Mouse (Mus musculus) CH12F3 (cell line): Measurements from ENCODE around the gene Macrod2.

Source experiments
- in situ Hi-C: fragments of 300-500 bp; cut with MboI; formaldehyde crosslinking; loops from 2 replicates; pipeline ENCODE4 v1.14.3; 2020; ENCODE audit warnings: low sequenced_read_pairs

Gene Macrod2

DNA sequence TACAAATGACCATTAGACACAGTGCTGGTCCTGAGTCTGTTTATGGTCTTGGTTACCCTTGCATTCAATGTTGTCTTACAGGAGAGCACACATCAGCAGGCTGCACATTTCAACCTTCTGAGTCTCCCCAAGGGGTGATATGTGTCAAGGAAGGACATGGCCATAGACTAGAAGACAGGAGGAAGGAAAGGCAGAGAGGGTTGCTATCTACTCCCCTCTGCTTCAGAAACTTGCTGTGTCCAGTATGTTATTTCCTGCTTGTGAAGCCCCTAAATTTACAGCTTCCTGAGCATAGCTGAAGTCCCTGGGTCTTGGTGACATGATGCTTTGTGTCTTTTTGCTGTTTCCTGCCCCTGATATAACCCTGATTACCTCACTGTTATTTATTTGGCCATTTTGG, 799.4 kb downstream of the Macrod2 start:
- in situ Hi-C loops = no loop called here

DNA sequence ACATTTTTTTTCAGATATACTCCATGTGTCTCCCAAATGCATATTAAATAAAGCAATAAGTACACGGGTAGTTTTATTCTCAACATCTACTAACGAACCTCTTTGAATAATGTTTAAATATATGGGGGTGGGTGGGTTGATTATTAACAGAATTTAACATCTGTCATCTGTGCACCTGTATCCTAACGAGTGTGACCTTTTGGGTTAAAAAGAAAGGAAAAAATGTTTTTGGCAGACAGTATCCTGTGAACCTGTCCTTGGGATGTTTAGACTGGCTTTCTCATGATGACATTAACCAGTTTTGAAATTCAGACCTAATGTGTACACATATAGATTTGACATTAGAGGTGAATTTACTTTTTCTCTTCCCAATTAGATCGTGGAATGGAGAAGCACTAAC, 805.4 kb downstream of the Macrod2 start:
- in situ Hi-C loops = no loop called here

DNA sequence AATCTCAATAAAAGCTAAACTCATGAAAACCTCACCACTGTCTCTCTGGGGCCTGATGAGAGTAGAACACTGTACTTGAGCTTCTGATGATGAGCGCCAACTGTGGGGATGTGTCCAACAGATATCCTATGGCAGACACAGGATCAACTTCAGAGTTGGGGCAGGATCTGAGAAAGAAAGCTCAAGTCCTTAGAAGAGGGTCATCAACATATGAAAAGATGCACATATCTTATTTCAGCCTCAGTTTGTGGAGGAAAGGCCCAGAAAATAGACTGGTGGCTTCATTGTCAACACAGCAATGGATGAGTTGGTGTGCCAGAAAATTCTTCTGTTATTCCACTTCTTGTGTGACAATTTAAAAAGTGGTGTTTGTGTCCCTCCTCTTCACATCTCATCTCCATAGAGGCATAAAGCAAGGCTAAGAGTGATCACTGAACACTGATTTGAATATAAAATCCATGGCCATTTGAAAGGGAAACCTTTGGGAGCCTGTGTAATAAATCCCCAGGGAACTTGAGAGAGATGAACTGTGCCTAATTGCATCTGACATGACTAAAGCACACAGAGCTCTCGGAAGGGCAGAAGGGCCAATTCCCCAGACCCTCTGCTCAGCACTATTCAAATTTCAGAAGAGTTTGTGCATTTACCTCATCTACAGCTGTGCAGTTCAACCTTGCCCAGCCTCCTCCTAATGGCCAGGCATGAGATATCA, 806.4 kb downstream of the Macrod2 start:
- in situ Hi-C loops = no loop called here

DNA sequence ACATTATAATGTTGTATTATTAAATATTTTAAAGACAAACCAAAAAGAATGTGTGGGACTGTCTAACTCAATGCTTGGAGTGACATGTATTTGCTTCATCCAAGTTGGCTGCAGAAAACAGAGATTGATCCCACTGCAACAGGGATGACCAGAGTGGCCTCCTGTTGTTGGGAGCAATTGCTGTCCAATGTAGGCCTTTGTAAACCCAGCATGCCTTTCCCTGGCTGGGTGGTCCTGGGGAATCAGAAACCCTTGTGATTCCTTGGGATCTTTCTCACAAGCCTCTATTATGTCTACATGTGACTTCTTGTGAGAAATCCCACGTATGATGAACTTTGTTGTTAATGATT, 806.9 kb downstream of the Macrod2 start:
- in situ Hi-C loops = no loop called here

DNA sequence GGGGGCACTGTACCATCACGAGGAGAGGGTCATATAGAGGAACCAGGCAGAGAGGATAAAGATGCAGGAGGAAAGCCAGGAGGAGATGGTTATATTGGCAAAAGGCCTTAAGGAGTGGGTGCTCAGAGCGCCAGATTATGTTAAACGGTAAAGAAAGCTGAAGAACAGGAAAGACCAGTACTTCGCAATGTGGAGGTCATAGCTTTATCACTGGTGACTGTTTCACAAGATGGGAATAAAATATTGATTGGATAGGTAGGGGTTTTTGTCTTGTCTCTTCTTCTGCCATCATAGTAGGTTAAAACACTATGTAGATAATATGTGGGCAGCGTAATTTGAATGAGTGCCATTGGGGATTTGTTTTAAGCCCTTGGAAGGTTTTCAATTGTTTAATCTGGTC, 816.2 kb downstream of the Macrod2 start:
- in situ Hi-C loops = no loop called here

DNA sequence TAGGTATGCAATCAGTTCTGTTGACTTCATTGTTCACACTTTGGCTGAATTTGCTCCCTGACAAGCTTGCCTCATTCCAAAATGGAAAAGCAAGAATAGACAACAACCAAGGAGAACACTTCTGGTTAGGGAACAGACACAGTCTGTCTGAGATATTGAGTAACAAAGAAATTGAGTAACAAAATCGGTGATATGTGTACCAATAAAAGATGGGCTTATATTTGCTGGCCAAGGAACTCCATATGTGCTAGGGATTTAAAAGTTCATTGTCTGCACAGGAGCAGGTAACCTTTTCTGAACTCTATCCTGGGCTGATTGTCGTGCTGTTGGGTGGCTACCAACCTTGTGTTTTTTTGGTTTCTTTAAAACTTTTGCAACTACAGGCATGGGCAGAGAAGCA, 817.2 kb downstream of the Macrod2 start:
- in situ Hi-C loops = no loop called here

DNA sequence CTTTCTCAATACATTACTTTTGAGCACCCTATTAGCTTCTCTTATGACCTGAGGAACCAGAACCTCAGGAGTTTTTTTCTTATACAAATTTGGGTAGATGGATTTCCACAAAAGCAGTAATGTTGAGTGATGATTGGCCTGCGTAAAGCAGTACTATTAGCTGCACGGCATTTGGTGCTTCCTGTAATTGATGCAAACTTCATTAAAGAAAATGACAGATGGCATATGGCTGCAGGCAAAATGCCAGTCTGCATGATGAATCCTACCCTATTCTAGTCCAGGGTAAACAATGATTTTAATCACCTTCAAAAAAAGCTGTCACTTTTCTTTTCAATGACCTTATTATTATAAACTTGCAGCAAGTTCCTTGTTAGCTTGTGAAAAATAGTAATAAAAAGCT, 822.4 kb downstream of the Macrod2 start:
- in situ Hi-C loops = no loop called here

DNA sequence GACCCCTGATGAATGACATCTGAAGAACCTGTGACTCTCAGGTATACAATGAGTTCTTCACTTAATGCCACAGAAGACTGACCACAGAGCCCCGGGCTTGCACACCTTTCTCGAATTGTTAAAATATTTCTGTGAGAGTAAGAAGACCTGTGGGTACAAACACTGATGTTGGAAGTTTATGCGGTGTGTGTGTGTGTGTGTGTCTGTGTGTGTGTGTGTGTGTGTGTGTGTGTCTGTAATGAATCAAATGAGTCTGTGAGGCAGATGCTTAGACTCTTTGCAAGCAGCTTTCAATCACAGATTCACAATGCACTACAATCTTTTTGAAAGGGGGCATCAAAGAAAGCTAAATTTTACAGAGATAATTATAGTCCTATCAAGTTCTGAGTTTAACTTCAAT, 822.8 kb downstream of the Macrod2 start:
- in situ Hi-C loops = no loop called here

DNA sequence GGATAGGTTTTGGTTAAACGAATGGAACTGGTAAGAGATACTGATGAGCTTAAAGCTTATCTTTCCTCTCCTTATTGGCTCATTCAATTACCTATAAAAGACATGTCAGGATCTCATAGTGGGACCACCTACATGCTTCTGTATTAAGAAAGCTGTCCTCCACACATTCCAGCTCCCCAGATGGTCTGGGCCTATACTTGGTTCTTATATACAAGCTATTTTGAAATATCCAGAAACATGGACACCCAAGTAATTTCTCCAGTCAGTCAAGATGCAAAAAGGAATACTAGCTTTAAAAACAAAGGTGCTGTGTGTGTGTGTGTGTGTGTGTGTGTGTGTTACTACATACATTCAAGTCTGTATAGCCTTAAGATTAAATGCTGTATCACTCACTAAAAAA, 833.7 kb downstream of the Macrod2 start:
- in situ Hi-C loops = no loop called here

DNA sequence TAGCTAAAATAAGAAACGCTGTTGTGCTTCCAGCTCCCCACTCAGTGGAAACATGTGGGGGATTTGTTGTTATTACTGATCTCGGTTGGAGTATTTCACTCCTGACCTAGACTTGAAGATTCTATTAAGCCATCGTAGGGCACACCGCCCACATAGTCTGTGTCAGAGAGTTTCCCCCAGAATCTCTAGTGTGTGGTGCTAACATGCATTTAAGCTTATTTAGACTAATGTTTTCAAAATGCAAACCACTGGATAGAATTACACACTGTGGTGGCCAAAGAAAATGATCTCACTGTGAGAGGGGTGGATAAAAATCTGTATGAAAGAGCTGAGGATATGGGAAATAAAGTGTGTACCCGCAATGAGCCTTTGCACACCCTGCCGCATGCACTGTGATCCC, 834.7 kb downstream of the Macrod2 start:
- in situ Hi-C loops = no loop called here

DNA sequence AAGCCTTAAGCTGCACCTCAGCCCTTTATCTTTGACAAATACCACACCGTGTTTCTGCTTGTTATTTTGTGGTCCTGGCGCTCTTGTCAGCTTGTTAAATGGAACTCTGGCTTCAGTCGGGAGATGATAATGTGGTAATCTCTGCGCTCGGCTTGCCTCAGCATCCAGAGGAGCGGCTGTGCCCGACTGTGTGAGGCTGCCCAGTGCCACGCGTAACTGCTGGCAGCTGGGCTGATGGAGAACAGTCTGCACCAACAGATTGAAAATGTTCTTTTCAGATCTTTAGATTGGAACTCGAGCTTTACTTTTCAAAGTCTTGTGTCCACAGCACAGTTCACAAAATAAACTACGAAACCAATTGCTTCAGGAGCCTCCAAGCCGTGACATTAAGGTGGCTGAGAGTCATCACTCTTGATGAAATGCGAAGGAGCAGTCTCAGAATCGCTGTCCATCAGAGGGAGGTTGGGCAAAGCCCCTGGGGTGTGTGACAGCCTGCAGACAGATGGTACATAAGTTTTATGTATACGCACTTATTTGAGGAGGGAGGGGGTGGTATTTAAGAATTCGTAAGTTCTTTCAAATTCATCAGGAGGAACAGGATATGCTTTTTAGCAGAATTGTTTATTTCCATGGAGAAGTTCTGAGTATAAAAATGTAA, 836.0 kb downstream of the Macrod2 start:
- in situ Hi-C loops = no loop called here

DNA sequence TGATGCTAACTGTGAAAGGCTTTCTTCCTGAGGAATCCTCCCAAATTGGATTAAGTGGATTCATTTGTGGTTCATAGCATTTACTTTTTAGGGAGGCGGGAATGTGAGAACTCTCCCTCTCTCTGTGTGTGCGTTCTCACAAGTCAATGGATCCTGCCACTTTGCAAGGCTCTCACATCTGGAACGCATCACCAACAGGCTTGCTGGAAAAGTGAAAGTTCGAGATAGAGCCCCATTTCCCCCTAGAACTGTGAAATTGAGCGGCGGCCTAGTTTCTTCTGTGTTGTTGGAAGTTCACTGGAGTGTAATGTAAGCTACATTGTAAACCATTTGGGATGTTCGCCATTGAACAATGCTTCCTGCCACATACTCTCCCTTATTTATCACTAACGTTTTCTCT, 839.2 kb downstream of the Macrod2 start:
- in situ Hi-C loops = no loop called here

DNA sequence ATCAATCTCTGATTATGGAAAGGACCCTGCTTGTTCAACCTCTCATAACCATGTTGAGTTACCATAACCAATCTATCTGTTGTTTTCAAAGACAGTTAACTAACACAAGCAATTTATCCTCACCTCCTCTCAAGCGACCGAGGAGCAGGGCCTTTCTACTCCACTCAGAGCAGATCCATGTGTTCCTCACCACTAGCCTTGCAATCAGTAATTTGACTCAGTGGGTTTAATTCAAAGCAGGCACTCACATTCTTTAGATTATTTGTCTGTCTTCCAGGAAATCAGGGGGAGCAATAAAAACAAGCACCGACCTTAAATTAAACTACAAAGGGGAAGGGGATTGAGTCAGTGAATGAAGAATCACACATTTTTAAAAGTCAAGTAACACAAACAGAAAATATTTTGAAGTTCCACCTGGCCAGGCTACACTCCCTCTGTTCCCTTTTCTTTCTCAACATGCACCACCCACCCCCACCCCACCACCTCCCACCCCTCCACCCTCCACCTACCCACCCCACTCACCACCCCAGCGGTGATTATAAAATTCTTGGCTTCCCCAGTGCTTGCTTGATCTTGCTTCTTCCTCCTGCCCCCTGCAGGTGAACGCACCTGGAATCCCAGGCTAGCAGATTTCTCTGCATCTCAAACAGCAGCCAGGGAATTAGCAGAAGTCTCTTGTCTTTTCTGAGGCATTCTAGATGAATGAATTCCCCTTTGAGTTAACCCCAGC, 839.8 kb downstream of the Macrod2 start:
- in situ Hi-C loops = no loop called here

DNA sequence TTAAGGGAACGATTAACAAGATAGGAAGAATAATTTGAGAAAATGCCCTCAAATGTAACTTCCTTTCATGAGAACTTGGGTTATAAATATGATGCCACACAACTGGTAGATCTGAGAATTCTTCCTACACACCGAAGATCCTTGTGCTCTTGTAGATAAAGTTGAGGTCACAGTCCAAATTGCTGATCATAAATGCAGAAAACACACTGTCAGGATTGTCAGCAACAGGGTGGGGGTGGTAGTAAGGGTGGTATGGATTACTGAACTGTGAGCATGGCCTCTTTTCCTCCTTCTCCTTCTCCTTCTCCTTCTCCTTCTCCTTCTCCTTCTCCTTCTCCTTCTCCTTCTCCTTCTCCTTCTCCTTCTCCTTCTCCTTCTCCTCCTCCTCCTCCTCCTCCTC, 852.6 kb downstream of the Macrod2 start:
- in situ Hi-C loops = no loop called here

DNA sequence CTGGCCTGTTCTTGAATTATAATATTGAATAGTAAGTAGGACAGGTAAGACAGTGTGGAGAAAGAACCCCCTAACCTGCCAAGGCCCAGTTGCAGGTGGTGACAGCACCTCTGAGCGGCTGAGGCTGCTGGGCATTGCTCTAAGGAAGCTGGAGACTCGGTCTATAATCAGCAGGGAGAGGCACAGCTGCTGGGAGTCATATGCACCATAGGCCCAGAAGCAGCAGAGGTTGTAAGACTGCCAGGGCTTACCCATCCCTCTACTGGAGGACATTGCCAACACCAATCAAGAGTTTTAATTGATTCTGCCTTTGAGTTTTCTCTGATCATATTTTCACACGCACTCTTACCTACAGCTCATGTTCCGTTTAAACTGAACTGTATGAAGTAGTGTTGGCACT, 869.5 kb downstream of the Macrod2 start:
- in situ Hi-C loops = no loop called here

DNA sequence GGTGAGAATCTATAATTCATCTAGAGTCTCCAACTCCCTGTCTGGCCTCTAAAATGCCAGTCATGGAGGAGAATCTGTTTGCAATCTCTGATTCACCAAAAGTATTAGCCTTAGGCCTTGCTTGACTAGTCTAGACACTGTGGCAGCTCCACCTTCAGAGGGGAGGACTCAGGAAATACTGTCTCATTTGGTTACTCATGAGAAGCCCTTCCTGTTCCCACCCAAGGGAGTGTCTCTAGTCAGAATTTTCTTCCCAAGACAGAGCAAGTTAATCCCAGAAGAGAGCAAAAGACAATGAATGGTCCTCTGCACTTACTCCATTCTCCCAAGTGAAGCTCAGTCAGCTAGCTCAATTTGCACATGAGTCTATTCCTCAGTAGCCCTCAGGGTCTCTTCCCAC, 871.5 kb downstream of the Macrod2 start:
- in situ Hi-C loops = no loop called here

DNA sequence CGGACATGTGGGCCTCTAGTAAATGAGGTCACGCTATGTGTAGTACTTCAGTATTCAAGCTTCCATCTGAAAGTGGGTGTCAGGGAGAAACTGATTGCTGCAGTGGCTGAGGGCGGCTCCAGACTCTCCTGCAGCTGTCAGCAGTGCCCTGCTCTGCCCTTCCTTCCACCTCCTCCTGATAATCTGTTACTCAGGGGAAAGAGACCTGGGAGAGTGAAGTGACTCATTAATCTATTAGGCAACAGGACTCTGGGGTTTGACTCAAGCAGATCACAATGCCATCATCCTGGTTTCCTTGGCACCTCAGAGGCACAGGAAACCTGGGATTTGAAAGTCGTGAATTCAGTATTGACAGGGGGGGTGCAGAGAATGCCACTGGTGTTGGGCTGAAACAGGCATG, 876.4 kb downstream of the Macrod2 start:
- in situ Hi-C loops = no loop called here

DNA sequence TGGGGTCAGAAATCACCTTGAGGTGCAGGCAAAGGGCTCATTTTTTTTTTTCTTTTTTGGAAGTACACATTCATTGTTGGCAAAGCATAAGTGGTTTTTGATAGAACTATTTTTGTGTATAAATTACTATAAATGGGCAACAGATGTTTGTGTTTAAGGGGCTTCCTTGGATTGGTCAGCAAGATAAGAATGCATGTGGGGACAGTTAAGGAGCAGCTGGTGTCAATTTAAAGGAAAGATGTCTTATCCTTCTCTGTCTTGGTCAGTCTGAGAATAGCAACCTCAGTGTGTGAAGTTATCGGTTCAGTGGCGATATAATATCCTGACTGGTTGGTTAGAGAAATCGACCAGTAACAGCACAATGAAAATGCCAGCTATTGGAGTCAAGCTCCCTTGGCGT, 877.9 kb downstream of the Macrod2 start:
- in situ Hi-C loops = no loop called here

DNA sequence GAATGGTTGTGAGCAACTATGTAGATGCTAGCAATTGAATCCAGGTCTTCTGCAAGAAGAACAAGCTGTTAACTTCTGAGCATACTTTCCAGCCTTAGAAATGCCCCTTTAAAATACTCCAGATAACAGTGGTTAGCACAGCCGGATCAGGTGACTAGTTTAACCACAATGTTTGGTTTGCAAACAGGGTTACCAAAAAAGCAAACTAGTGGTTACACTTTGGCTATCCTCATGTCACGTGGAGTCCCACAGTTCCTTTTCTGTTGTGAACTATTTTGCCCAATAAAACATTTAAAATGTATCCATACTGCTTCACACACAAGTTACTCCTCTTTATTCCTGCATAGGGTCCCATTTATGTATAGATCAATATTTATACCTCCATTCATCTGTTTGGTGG, 879.2 kb downstream of the Macrod2 start:
- in situ Hi-C loops = no loop called here

DNA sequence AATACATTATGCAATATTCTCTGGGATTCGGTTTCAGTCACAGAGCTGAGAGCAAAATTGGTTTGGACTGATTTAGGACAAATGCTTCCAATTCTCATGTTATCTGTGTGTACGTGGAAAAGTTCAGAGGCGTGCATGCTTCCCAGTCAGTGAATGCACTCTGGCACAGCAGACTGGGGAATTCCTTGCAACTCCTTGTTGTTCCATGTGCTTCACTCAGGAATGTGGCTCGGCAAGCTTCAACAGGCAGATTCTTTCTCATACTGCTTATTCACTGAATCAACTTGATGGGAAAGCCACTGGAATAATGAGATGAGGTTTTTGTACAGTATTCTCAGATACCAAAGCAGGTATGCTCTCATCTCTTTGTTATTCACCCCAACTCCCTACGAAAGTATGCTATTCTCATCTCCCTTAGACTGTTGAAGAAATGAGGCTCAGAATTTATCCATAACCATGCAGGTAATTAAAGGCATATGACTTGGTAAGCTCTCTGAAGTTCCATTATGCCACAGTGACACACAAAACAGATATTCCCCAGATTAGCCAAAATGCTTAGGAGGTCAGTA, 884.1 kb downstream of the Macrod2 start:
- in situ Hi-C loops = no loop called here

DNA sequence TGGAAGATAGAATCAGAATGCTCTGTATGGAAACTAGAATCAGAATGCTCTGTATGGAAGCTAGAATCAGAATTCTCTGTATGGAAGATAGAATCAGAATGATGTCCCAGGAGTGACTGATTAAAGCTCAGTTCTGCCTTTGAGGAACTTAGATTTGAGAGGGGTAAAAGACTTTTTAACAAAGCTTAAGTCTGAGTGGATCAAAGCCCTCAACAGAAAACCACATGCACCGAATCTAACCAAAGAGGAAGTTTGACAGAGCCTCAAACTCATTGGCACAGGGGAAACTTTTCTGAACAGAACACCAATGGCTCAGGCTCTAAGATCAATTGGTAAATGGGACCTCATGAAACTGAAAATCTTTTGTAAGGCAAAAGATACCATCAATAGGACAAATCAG, 885.7 kb downstream of the Macrod2 start:
- in situ Hi-C loops = no loop called here
